Mouse (Mus musculus) erythroblast, embryonic 14.5 days (primary cell): ENCODE results near the gene Hoxb1.

ENCODE experiments used
- GATA1 ChIP-seq: IDR thresholded peaks from 2 replicates; pipeline ENCODE4 v1.6.1; 2012; ENCODE audit warnings: low read length, inconsistent platforms, mixed read lengths
- TAL1 ChIP-seq: IDR thresholded peaks from 3 replicates; pipeline ENCODE4 v1.6.1; 2012; ENCODE audit warnings: low read length, inconsistent platforms, mixed read lengths

DNA sequence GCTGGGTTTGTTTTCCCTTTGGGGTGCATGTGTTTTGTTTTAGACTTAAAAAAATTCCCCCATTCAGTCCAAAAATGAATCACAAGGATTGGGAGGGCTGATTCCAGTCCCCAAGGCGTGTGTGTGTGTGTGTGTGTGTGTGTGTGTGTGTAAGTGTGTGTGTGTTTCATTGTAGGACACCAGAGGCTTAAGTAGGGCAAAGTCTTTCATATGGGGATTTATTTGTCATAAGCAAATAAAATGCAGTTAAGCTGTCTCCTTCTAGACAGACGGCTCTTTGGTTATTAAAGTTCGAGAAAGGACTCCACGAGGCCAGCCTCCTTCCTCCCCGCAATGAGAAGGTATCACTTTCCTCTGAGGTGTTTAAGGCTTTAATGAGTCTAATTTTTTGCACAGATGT is 43.7 kb upstream of the Hoxb1 start:
- TF ChIP-seq TAL1 (no peak), GATA1 (no peak)
